Mouse (Mus musculus) intestine, embryonic 15.5 days (tissue): ENCODE data around the gene Prrx2. TPM values are rescaled to one million over a fixed set of nuclear protein-coding genes. Genes with fewer than 3 reads are reported as not detected.
A peak's percentile ranks its signal among the peaks of the same experiment; 100 is the strongest.
"Not testable (repeated sequence)": the region's sequence is repeated elsewhere in the genome, so short reads cannot be mapped to it uniquely, and the experiment has no call there.

ENCODE experiments used
- ATAC-seq: fragments of 200-750 bp; cut with Nextera tagmentation; 2 replicates; pipeline ENCODE4 v1.8.0; 2017; ENCODE audit warnings: moderate TSS enrichment, moderate library complexity
- H3K27ac ChIP-seq: fragments of 300-500 bp; sonication (generic); 2 replicates; pipeline ENCODE4 v1.5.1; 2015; ENCODE audit warnings: mild to moderate bottlenecking, inconsistent platforms
- H3K27me3 ChIP-seq: fragments of 300-500 bp; sonication (generic); replicated peaks from 2 replicates; pipeline ENCODE4 v1.6.1; 2015; ENCODE audit warnings: inconsistent platforms
- H3K36me3 ChIP-seq: fragments of 300-500 bp; sonication (generic); 2 replicates; pipeline ENCODE4 v1.6.1; 2015; ENCODE audit warnings: inconsistent platforms
- H3K4me1 ChIP-seq: fragments of 300-500 bp; sonication (generic); replicated peaks from 2 replicates; pipeline ENCODE4 v1.6.1; 2015; ENCODE audit warnings: inconsistent platforms
- H3K4me2 ChIP-seq: fragments of 300-500 bp; sonication (generic); replicated peaks from 2 replicates; pipeline ENCODE4 v1.6.1; 2015; ENCODE audit warnings: mild to moderate bottlenecking, inconsistent platforms
- H3K4me3 ChIP-seq: fragments of 300-500 bp; sonication (generic); replicated peaks from 2 replicates; pipeline ENCODE4 v1.5.1; 2015; ENCODE audit warnings: inconsistent platforms
- H3K9ac ChIP-seq: fragments of 300-500 bp; sonication (generic); 2 replicates; pipeline ENCODE4 v1.6.1; 2015; ENCODE audit warnings: inconsistent platforms
- H3K9me3 ChIP-seq: fragments of 300-500 bp; sonication (generic); 2 replicates; pipeline ENCODE4 v1.6.1; 2016; ENCODE audit warnings: inconsistent platforms
- WGBS: fragments of 180-500 bp; shearing (Covaris S2); methylation state at CpG from one replicate; pipeline ENCODE4 v1.1.7; 2015; 5-methylcytosine and 5-hydroxymethylcytosine counted together
- polyA plus RNA-seq: library from polyadenylated mRNA; unstranded; fragments of >200 nt; fragmentation: Nextera tagmentation; extraction: Ambion mirVana; gene quantifications from 2 replicates; pipeline ENCODE4 v1.2.1, GENCODE M21; 2015

Prrx2 gene
- polyA plus RNA-seq, 1 experiment from 2014 or later = 4.3 TPM

DNA sequence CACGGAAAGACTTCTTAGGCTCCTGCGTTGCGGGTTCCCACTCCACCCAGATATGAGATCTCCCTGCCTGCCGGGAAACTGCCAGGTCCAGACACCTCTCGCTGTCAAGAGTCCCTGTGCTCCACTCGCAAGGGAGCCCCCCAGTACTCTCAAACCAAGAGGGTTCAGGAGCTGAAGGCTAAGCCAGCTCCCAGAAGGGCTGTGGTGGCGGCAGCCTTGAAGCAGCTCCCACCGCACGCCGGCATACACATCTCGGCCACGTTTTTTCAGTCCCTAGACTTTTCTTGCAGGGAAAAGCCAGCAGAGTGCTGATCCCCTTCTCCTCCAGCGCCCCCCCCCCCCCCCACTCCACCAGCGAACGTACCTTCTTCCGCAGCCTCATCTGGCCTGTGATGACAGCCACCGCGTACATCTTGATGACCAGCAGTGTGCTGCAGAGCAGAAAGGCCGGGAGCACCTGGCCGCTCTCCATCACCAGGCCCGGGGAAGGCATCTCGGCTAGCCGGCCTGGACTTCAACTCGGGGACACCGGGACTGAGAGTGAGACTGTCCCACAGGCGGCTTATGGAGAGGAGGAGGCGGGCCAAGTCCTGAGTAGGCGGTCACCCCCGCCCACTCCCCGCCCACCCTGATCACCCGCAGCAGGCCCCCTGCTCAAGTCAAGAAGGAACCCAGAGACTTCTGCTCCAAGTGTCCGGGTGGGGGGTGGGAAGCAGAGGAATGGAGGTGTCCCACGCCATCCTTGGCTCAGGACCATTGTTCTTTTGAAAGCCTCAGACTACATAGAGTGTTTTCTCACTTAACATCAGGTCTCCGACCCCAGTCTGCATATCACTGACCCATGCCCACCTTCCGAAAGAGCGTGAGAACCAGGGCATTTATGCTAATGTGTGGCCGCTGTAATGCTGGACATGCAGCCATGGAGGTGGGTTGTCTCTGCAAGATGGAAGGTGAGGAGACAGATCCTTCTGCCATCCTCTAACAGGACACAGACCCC lies 68.3 kb downstream of the Prrx2 start:
- Histone ChIP-seq H3K4me3 (peak overlapping the region; percentile 40), H3K4me1 (peaks cover 22% of the 10 kb centered on the region), H3K4me2 (peak overlapping the region; percentile 74), H3K27ac (no peak overlapping the region), H3K9me3 (no peaks in the 10 kb centered on the region), H3K27me3 (0 out of 2 replicates have a peak, but pooled peaks cover 3% of the 10 kb centered on the region), H3K36me3 (no peaks in the 10 kb centered on the region), H3K9ac (peak overlapping the region; percentile 41)
- WGBS = 13% methylated on average over 36 of the region's 37 CpGs
- peak; percentile 80 for ATAC-seq

DNA sequence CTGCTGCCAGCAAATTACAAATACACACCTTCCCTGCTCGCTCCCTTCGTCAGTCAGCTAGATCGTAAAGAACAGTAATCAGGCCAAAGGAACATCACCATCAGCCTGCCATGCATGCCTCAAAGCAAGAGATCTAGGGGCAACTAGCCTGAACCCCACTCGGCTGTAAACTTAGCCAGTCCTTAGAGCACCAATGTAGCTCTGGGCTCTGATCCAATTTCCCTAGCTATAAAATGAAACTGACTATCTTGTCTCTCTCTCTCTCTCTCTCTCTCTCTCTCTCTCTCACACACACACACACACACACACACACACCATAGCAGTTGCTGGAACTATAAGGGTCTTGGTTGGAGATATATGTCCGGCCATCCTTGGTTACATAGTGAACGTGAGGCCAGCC lies 69.5 kb downstream of the Prrx2 start:
- Histone ChIP-seq H3K9me3 (no peaks in the 10 kb centered on the region), H3K36me3 (no peaks in the 10 kb centered on the region), H3K4me1 (peaks cover 22% of the 10 kb centered on the region), H3K27me3 (0 out of 2 replicates have a peak, but pooled peaks cover 3% of the 10 kb centered on the region), H3K9ac (no peak overlapping the region), H3K4me2 (no peak overlapping the region), H3K27ac (no peak overlapping the region), H3K4me3 (no peak overlapping the region)
- no peak for ATAC-seq
- WGBS = 62% methylated on average over 6 of the region's 6 CpGs

DNA sequence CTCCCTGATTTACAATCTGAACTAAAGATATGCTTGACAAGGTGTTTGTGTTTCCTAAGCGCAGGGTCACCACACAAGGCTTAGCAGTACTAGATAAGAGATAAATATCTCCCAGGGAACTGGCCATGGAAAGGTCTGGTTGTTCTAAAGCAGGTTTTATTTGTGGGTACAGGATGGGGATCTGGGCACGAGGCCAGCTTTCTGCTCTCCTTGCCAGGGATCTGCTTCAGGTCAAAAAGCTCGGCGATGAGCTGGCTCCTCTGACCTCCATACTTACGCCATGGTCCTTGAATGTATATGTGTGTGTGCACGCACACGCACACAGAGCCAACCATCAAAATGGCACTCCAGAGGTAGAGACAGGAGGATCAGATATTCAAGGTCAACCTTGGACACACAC lies 70.2 kb downstream of the Prrx2 start:
- no peak for ATAC-seq

DNA sequence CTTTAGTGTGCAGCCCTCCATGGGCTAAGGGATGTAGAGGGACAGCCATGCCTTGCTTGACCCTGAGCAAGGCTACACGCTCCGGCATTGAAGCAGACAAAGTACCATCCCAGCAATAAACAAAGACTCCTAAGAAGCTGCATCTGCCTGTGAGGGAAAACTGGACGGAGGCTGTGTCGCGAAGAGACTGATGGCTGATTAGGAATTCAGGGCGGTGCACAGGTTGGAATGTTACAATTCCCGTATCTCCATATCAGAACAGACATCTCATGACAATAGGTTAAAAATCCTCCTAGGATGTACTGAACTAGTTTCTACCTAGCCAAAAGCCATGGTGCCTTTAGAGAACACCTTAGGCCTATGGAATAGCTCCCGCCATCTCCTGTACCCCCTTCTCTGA lies 71.1 kb downstream of the Prrx2 start:
- Histone ChIP-seq H3K4me3 (no peak overlapping the region), H3K27me3 (0 out of 2 replicates have a peak, but pooled peaks cover 3% of the 10 kb centered on the region), H3K9me3 (no peaks in the 10 kb centered on the region), H3K27ac (no peak overlapping the region), H3K4me1 (peaks cover 22% of the 10 kb centered on the region), H3K4me2 (no peak overlapping the region), H3K9ac (no peak overlapping the region), H3K36me3 (no peaks in the 10 kb centered on the region)
- WGBS = 68% methylated on average over 8 of the region's 8 CpGs
- ATAC-seq = no peak

More for the DNA sequence above, 70.2 kb downstream of the Prrx2 start:
- H3K27me3 ChIP-seq = 0 out of 2 replicates have a peak, but pooled peaks cover 3% of the 10 kb centered on the region
- H3K36me3 ChIP-seq = no peaks in the 10 kb centered on the region
- 49% methylated on average over 7 of the region's 7 CpGs for WGBS
- H3K4me1 ChIP-seq = peaks cover 22% of the 10 kb centered on the region
- no peak overlapping the region for H3K4me3 ChIP-seq
- no peak overlapping the region for H3K9ac ChIP-seq
- H3K4me2 ChIP-seq = no peak overlapping the region
- H3K27ac ChIP-seq = no peak overlapping the region
- no peaks in the 10 kb centered on the region for H3K9me3 ChIP-seq

DNA sequence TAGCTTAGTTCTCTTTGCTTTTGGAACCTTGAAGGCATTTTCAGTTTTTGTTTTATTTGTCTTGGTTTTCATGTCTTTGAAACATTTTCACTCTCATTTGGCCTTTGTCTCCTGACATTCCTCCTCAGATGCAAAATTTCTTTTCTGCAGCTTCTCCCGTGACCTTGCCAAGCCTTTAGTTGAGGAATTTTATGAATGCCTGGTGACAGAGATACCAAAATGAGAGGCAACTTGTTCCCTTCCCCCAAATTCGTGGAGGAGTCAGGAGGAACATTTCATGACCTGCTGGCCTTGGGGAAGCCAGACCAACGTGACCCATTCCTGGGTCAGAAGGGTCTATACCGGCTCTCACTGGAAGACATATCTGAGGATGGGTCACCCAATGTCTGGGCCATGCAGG lies 71.9 kb downstream of the Prrx2 start:
- ATAC-seq = no peak
- no peak overlapping the region for H3K9ac ChIP-seq
- 73% methylated on average over 4 of the region's 4 CpGs for WGBS
- peaks cover 22% of the 10 kb centered on the region for H3K4me1 ChIP-seq
- H3K36me3 ChIP-seq = no peaks in the 10 kb centered on the region
- no peaks in the 10 kb centered on the region for H3K9me3 ChIP-seq
- no peak overlapping the region for H3K27ac ChIP-seq
- H3K27me3 ChIP-seq = 0 out of 2 replicates have a peak, but pooled peaks cover 3% of the 10 kb centered on the region
- H3K4me3 ChIP-seq = no peak overlapping the region
- no peak overlapping the region for H3K4me2 ChIP-seq

DNA sequence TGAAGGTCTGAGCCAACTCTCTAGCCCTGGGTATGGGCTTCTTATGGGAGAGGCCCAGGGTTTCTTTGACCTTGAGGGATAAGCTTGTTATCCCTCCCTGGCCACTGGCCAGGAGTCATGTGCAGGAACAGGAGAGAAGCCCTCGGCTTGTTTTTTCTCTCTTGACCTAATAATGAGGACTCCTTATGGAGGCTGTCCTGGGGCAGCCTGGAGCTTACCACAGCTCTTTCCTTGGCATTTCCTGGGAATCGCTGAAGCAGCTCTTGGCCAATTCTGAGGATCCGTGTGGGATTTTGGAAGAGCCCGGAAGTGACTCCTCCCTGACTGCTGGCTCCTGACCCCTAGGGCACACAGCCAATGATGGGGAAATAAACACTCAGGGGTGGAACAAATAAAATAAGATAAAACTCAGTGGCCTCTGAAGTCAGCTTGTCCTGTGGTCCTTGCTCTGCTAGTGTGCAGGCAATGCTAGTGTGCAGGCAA lies 77.6 kb downstream of the Prrx2 start:
- H3K9ac ChIP-seq = no peak overlapping the region
- H3K27me3 ChIP-seq = no peaks in the 10 kb centered on the region
- H3K4me1 ChIP-seq = peaks cover 12% of the 10 kb centered on the region; the same call in 1 of the 2 replicates
- no peak overlapping the region for H3K4me2 ChIP-seq
- H3K36me3 ChIP-seq = no peaks in the 10 kb centered on the region
- no peak overlapping the region for H3K4me3 ChIP-seq
- no peak overlapping the region for H3K27ac ChIP-seq
- no peaks in the 10 kb centered on the region for H3K9me3 ChIP-seq
- no peak for ATAC-seq
- WGBS = 44% methylated on average over 4 of the region's 4 CpGs

DNA sequence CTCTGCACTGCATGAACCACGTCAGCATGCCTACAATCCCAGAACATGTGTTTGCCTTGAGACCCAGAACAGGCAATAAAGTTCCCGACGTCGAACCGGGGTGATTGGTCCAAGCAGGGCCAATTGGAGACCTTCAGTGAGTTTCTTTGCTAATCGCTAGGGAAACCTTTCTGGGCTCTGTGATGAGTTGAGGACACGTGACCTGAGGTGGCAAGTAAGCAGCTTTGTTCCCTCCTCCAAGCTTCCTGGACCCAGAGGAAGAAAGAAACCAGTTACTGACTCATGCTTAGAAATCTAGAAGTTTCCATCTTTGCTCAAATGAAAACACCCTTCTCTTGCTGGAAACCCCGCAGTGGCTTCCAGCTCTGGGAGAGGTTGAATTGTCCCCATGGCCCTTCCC lies 78.2 kb downstream of the Prrx2 start:
- H3K27me3 ChIP-seq = no peaks in the 10 kb centered on the region
- H3K4me2 ChIP-seq = no peak overlapping the region
- no peak overlapping the region for H3K27ac ChIP-seq
- no peaks in the 10 kb centered on the region for H3K9me3 ChIP-seq
- H3K9ac ChIP-seq = no peak overlapping the region
- H3K4me3 ChIP-seq = no peak overlapping the region
- no peaks in the 10 kb centered on the region for H3K36me3 ChIP-seq
- peaks cover 12% of the 10 kb centered on the region; the same call in 1 of the 2 replicates for H3K4me1 ChIP-seq
- 81% methylated on average over 8 of the region's 8 CpGs for WGBS
- no peak for ATAC-seq

DNA sequence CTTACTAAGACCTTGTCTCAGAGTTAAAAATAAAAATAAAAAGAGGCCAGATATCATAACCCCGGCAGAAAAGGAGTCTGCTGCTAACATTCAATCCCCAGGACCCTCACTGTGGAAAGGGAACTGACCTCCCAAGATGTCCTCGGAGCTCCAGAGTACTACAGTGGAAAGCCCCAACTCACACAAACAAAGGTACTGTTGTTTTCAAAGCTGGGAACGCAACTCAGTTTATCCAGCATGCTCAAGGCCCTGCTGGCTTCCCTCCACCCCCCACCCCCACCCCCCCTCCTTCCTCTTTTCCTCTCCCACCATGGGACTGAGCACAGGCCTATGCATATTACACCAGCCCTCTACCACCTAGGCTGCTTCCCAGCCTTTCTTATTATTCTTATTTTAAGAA lies 80.1 kb downstream of the Prrx2 start:
- no peaks in the 10 kb centered on the region for H3K9me3 ChIP-seq
- no peak overlapping the region for H3K4me2 ChIP-seq
- no peaks in the 10 kb centered on the region for H3K27me3 ChIP-seq
- 75% methylated on average over 3 of the region's 3 CpGs for WGBS
- ATAC-seq = no peak
- H3K4me1 ChIP-seq = peaks cover 24% of the 10 kb centered on the region
- H3K27ac ChIP-seq = no peak overlapping the region
- no peak overlapping the region for H3K9ac ChIP-seq
- no peaks in the 10 kb centered on the region for H3K36me3 ChIP-seq
- no peak overlapping the region for H3K4me3 ChIP-seq

DNA sequence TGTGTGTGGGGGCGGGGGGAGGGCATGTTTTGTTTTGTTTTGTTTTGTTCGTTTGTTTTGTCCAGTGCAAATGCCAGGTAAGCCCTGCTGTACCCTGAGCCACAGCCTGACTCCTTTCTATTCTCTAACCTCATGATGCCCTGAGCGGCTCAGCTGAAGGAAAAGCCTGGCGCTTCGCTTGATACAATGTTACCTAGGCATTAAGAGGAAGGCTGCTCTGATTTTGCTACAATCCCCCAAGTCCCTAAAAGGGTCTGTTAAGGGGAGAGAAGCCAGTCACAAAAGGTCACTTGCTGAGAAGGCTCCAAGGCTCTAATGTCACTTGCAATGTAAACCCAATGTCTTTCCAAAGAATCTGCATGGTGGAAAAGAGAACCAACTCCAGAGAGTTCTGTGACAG lies 80.6 kb downstream of the Prrx2 start:
- 86% methylated on average over 5 of the region's 5 CpGs for whole genome bisulfite sequencing
- Histone ChIP-seq H3K9me3 (no peaks in the 10 kb centered on the region), H3K27me3 (no peaks in the 10 kb centered on the region), H3K4me1 (peaks cover 25% of the 10 kb centered on the region), H3K4me3 (no peak overlapping the region), H3K27ac (no peak overlapping the region), H3K36me3 (no peaks in the 10 kb centered on the region), H3K9ac (no peak overlapping the region), H3K4me2 (no peak overlapping the region)
- no peak for ATAC-seq

DNA sequence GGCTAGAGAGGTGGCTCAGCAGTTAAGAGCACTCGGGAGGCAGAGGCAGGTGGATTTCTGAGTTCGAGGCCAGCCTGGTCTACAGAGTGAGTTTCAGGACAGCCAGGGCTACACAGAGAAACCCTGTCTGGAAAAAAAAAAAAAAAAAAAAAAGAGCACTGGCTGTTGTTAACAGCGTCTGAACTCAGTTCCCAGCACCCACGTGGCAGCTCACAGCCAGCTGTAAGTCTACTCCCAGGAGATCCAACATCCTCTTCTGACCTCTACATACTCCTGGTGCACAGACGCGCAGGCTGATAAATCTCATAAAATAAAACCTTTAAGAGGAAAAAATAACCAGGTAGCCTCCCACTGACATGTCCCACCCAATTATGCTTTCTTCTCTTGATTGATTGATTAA lies 81.2 kb downstream of the Prrx2 start:
- H3K27ac ChIP-seq, H3K4me3 ChIP-seq, ATAC-seq, H3K36me3 ChIP-seq, H3K9ac ChIP-seq, H3K9me3 ChIP-seq, H3K27me3 ChIP-seq, H3K4me2 ChIP-seq: not testable (repeated sequence)
- WGBS = 73% methylated on average over 6 of the region's 6 CpGs
- peaks cover 25% of the 10 kb centered on the region for H3K4me1 ChIP-seq

DNA sequence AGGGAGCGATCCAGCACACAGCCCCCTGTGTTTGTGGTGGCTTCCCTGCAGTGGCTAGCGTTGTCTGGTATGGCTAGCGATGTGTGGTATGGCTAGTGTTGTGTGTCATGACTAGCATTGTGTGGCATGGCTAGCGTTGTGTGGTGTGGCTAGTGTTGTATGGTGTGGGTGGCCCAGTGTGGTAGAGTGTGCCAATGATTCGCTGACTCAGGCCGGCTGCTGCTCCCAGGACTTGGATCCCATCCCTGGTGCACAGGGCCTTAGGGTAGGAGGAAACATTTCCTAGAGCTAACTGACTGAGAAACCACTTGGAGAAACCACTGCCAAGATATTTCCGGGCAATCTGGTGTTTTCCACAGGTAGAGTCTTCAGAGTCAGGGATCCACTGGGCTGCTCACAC lies 82.9 kb downstream of the Prrx2 start:
- no peak overlapping the region for H3K27ac ChIP-seq
- no peak for ATAC-seq
- WGBS = 85% methylated on average over 7 of the region's 7 CpGs

DNA sequence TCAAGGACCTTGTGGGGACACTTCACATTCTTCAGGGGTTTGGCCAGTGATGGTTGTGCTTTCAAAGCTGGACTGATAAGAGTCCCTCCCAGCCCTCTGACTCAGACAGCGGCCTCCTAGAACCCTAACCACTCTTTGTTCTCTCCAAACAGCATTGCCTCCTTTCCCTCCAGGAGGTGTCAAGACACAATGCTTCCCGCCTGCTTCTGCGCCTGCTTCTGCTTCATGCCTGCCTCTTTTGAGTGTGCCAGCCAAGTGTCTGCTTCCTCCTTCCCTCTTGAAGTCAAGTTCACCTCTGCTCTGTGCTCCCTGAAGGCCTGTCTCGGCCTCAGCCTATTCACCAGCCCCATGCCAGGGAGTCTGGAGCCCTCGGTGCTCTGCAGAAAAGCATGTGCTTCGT lies 83.4 kb downstream of the Prrx2 start:
- H3K27ac ChIP-seq = no peak overlapping the region
- H3K4me3 ChIP-seq = no peak overlapping the region
- no peaks in the 10 kb centered on the region for H3K27me3 ChIP-seq
- WGBS = 55% methylated on average over 6 of the region's 6 CpGs
- H3K36me3 ChIP-seq = no peaks in the 10 kb centered on the region
- H3K4me2 ChIP-seq = no peak overlapping the region
- H3K9me3 ChIP-seq = no peaks in the 10 kb centered on the region
- peaks cover 16% of the 10 kb centered on the region; the same call in 1 of the 2 replicates for H3K4me1 ChIP-seq
- no peak for ATAC-seq
- H3K9ac ChIP-seq = no peak overlapping the region

More for the DNA sequence above, 82.9 kb downstream of the Prrx2 start:
- Histone ChIP-seq H3K27me3 (no peaks in the 10 kb centered on the region), H3K4me1 (peaks cover 21% of the 10 kb centered on the region), H3K9me3 (no peaks in the 10 kb centered on the region), H3K4me3 (no peak overlapping the region), H3K4me2 (no peak overlapping the region), H3K9ac (no peak overlapping the region), H3K36me3 (no peaks in the 10 kb centered on the region)
